Mouse (Mus musculus): ENCODE data around the gene Barx1. TPM values are rescaled to one million over a fixed set of nuclear protein-coding genes. Genes with fewer than 3 reads are reported as not detected.

Gene Barx1
- not detected for polyA plus RNA-seq (2015; fragmentation: Illumina TruSeq; extraction: RNeasy Lipid Tissue Mini Kit (QIAGEN cat#74804); ENCODE audit: low read depth, low replicate concordance)

DNA sequence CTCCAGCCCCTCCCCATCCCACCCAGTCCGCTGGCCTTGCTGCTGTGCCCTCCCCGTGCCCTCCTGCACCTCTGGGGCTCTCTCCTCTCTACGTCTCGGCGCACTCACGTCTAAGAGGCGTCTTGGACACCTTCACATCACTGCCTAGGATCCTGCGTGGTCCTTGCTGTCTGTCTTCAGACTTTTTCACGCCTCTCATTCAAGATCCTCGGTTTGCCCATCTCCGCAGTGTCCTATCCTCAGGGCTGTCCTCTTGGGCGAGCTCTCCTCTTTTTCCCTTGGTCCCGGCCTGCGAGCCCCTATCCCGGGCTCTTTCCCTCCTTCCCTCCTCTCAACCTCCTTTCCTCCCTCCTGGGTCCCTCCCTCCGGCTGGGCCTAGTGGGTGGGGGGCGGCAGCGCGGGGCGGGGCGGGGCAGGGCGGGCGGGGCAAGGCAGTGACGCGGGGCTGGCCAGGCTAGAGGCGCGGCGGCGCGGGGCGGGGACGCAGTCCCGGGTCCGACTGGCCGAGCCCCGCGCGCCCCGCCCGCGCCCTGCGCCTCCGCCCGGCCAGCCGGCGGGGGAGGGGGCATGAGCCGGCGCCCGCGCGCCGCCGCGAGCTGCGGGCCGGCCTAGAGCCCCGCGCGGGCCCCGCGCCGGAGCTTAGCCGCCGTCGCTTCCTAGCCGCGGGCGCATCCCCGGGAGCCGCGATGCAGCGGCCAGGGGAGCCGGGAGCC is at the start of gene Barx1:
TSS of gene Barx1 (plus strand) at position 568 of the 713 bp plus-strand sequence.

DNA sequence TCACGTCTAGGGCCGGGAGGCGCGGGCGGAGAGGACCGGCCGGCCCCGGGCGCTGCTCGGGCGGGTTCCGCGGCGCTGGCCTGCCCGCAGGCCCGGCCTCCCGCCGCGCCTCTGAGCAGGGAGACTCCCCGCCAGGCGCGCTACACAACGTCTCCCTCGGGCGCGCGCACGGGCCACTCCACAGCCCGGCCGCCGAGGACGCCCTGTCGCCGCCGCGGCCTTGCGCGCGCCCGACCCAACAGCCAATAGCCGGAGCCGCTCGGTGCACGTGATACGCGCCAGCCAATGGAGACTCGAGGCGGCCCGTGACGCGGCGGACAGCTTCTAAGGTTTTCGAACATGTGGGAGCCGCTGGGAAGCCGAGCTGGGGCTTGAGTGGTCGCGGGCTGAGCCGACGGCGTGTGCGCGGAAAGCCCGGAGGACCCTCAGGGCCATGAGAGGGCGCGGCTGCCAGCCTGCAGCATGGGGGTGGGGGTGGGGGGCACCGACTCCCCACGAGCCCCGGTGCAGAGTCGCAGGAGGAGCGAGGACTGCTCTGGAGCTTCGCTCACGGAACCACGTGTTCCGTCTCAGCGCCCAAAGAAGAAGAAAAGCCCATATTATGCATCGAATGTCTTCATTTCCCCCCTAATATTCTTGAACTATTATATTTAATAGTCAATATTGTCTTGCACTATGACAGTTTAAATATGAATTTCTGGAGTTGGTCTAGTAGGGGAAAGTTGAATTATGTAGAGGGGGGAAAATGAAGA is 37.2 kb upstream of the Barx1 start, which contains the start of gene Ptpdc1:
TSS of gene Ptpdc1 (minus strand) at position 232 of the 752 bp plus-strand sequence.

Other genes with a start within 250 kb of the Barx1 start
- gene Zfp169, start 149.5 kb upstream of the Barx1 start, polyA plus RNA-seq (2015; fragmentation: Illumina TruSeq; extraction: RNeasy Lipid Tissue Mini Kit (QIAGEN cat#74804); ENCODE audit: low read depth, low replicate concordance): 8.3 TPM
- gene A830005F24Rik, start 149.4 kb upstream of the Barx1 start, polyA plus RNA-seq (2015; fragmentation: Illumina TruSeq; extraction: RNeasy Lipid Tissue Mini Kit (QIAGEN cat#74804); ENCODE audit: low read depth, low replicate concordance): 2.0 TPM
- gene Ptpdc1, start 37.3 kb upstream of the Barx1 start, polyA plus RNA-seq (2015; fragmentation: Illumina TruSeq; extraction: RNeasy Lipid Tissue Mini Kit (QIAGEN cat#74804); ENCODE audit: low read depth, low replicate concordance): 21.0 TPM
- gene Phf2, start 208.1 kb downstream of the Barx1 start, polyA plus RNA-seq (2015; fragmentation: Illumina TruSeq; extraction: RNeasy Lipid Tissue Mini Kit (QIAGEN cat#74804); ENCODE audit: low read depth, low replicate concordance): 20.0 TPM

Measured in brain, adult 10 weeks (tissue).